Mouse (Mus musculus) limb, embryonic 13.5 days (tissue): Measurements from ENCODE around the gene Chac2. TPM values are rescaled to one million over a fixed set of nuclear protein-coding genes. Genes with fewer than 3 reads are reported as not detected.

Experiments
- ATAC-seq: fragments of 200-750 bp; cut with Nextera tagmentation; 2 replicates; pipeline ENCODE4 v1.8.0; 2017; ENCODE audit warnings: low read depth, moderate number of reproducible peaks, moderate TSS enrichment; ENCODE audit not compliant: low FRiP score
- H3K27ac ChIP-seq: fragments of 300-500 bp; sonication (generic); 2 replicates; pipeline ENCODE4 v1.5.1; 2015; ENCODE audit warnings: inconsistent platforms, mild to moderate bottlenecking, moderate library complexity
- H3K27me3 ChIP-seq: fragments of 300-500 bp; sonication (generic); 2 replicates; pipeline ENCODE4 v1.6.1; 2015; ENCODE audit warnings: mild to moderate bottlenecking, inconsistent platforms
- H3K36me3 ChIP-seq: fragments of 300-500 bp; sonication (generic); 2 replicates; pipeline ENCODE4 v1.6.1; 2015; ENCODE audit warnings: inconsistent platforms, mild to moderate bottlenecking, moderate library complexity
- H3K4me1 ChIP-seq: fragments of 300-500 bp; sonication (generic); 2 replicates; pipeline ENCODE4 v1.6.1; 2015; ENCODE audit warnings: inconsistent platforms
- H3K4me2 ChIP-seq: fragments of 300-500 bp; sonication (generic); replicated peaks from 2 replicates; pipeline ENCODE4 v1.6.1; 2015; ENCODE audit warnings: inconsistent platforms, mild to moderate bottlenecking, moderate library complexity
- H3K4me3 ChIP-seq: fragments of 300-500 bp; sonication (generic); 2 replicates; pipeline ENCODE4 v1.5.1; 2015; ENCODE audit warnings: moderate library complexity, mild to moderate bottlenecking, inconsistent platforms
- H3K9ac ChIP-seq: fragments of 300-500 bp; sonication (generic); 2 replicates; pipeline ENCODE4 v1.6.1; 2015; ENCODE audit warnings: mild to moderate bottlenecking, inconsistent platforms
- H3K9me3 ChIP-seq: fragments of 300-500 bp; sonication (generic); 2 replicates; pipeline ENCODE4 v1.6.1; 2016; ENCODE audit warnings: inconsistent platforms
- WGBS: fragments of 180-500 bp; shearing (Covaris S2); methylation state at CpG from one replicate; pipeline ENCODE4 v1.1.7; 2015; 5-methylcytosine and 5-hydroxymethylcytosine counted together
- polyA plus RNA-seq: library from polyadenylated mRNA; unstranded; fragments of >200 nt; fragmentation: Nextera tagmentation; extraction: Ambion mirVana; gene quantifications from 2 replicates; pipeline ENCODE4 v1.2.1, GENCODE M21; 2015

The Chac2 gene
- polyA plus RNA-seq, 1 experiment from 2014 or later: 12.0 TPM

DNA sequence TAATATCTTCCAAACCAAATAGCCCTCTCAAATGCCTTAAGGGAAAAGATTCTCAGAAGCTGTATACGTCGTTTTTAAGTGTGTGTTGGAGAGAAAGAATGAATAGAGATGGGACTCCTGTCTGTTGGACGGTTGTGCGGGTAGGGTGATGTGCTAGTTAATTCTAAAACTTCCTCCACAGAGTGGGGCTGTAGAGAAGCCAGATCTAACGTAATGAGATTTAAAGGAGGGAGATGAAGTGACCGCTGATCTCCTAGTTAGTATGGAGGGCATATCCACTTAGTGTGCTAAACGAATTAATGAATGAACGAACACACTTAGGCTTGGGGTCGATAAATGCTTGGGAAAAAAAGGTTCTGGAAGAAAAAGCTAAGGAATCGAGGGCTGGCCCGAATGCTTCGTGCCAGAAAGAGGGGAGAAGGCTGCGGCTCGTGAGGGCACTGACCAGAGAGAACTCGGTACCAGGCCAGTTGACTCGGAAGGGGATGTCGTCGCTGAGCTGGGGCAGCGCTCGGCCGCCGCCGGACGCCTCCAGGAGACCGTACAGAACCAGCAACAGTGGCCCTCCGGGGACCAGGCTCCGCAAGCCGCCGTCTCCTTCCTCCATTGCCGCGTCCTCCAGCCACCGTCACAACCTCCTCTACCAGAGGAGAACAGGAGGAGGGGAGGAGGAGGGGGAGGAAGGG lies 32.5 kb downstream of the Chac2 start:
- Histone ChIP-seq H3K27ac (peak overlapping the region; percentile 77), H3K36me3 (peaks cover 38% of the 10 kb centered on the region), H3K27me3 (no peaks in the 10 kb centered on the region), H3K4me1 (peaks cover 15% of the 10 kb centered on the region), H3K4me3 (peak overlapping the region; percentile 83), H3K4me2 (peak overlapping the region; percentile 72), H3K9ac (peak overlapping the region; percentile 90), H3K9me3 (peaks cover 12% of the 10 kb centered on the region)
- under 1% methylated on average over 26 of the region's 32 CpGs for WGBS
- peak; percentile 88 for ATAC-seq

GRCm38 (mm10) chr11:30952829-30953228 lies 33.3 kb downstream of the Chac2 start:
- 59% methylated on average over 5 of the region's 5 CpGs for WGBS
- Histone ChIP-seq H3K27ac (no peak overlapping the region), H3K9ac (peak overlapping the region; percentile 90; the same call in 1 of the 2 replicates), H3K4me1 (peaks cover 15% of the 10 kb centered on the region), H3K27me3 (no peaks in the 10 kb centered on the region), H3K36me3 (peaks cover 43% of the 10 kb centered on the region), H3K4me3 (peak overlapping the region; percentile 83), H3K4me2 (peak overlapping the region; percentile 72), H3K9me3 (peaks cover 10% of the 10 kb centered on the region)
- no peak for ATAC-seq

GRCm38 (mm10) chr11:30943522-30943921 lies 42.6 kb downstream of the Chac2 start:
- no peak overlapping the region for H3K4me2 ChIP-seq
- ATAC-seq: no peak
- no peak overlapping the region for H3K4me3 ChIP-seq
- no peak overlapping the region for H3K27ac ChIP-seq
- H3K36me3 ChIP-seq: peaks cover 63% of the 10 kb centered on the region
- WGBS: 97% methylated on average over 2 of the region's 2 CpGs
- H3K9ac ChIP-seq: no peak overlapping the region
- H3K27me3 ChIP-seq: no peaks in the 10 kb centered on the region
- H3K4me1 ChIP-seq: no peaks in the 10 kb centered on the region
- no peaks in the 10 kb centered on the region for H3K9me3 ChIP-seq

GRCm38 (mm10) chr11:30928498-30928897 lies 57.7 kb downstream of the Chac2 start:
- H3K27ac ChIP-seq: no peak overlapping the region
- WGBS: 100% methylated on average over 1 of the region's 1 CpGs
- H3K27me3 ChIP-seq: no peaks in the 10 kb centered on the region
- no peak overlapping the region for H3K4me3 ChIP-seq
- no peaks in the 10 kb centered on the region for H3K9me3 ChIP-seq
- peaks cover 61% of the 10 kb centered on the region for H3K36me3 ChIP-seq
- no peaks in the 10 kb centered on the region for H3K4me1 ChIP-seq
- ATAC-seq: no peak
- H3K9ac ChIP-seq: no peak overlapping the region
- H3K4me2 ChIP-seq: no peak overlapping the region

- ATAC-seq: no peak
- no peak overlapping the region for H3K27ac ChIP-seq
- no peaks in the 10 kb centered on the region for H3K27me3 ChIP-seq
- no peaks in the 10 kb centered on the region for H3K4me1 ChIP-seq
- H3K4me3 ChIP-seq: no peak overlapping the region
- no peak overlapping the region for H3K9ac ChIP-seq
- no peaks in the 10 kb centered on the region for H3K9me3 ChIP-seq
- H3K4me2 ChIP-seq: no peak overlapping the region
- peaks cover 63% of the 10 kb centered on the region for H3K36me3 ChIP-seq
Observed at GRCm38 (mm10) chr11:30928079-30928478, 58.1 kb downstream of the Chac2 start.

Other genes starting within 250 kb of the Chac2 start
- gene Psme4, start 214.6 kb downstream of the Chac2 start, polyA plus RNA-seq: 22.4 and 25.2 TPM in 2 replicates
- gene Gpr75, start 101.0 kb downstream of the Chac2 start, polyA plus RNA-seq: 0.27 and 0.52 TPM in 2 replicates
- 36.5 and 38.1 TPM in 2 replicates for gene Asb3, start 100.9 kb downstream of the Chac2 start, polyA plus RNA-seq
- gene Erlec1, start 32.0 kb downstream of the Chac2 start, polyA plus RNA-seq: 12.7 and 13.9 TPM in 2 replicates
- gene Gm17332, start 196.1 kb upstream of the Chac2 start, polyA plus RNA-seq: not detected in 2 replicates